Mouse (Mus musculus) forebrain, embryonic 16.5 days (tissue): ENCODE results near the gene Slc9a1. TPM values are rescaled to one million over a fixed set of nuclear protein-coding genes. Genes with fewer than 3 reads are reported as not detected.

Source experiments
- ATAC-seq: fragments of 200-750 bp; cut with Nextera tagmentation; 2 replicates; pipeline ENCODE4 v1.8.0; 2017; ENCODE audit warnings: mild to moderate bottlenecking, moderate library complexity
- H3K27ac ChIP-seq: fragments of 300-500 bp; sonication (generic); 2 replicates; pipeline ENCODE4 v1.5.1; 2014; ENCODE audit warnings: low read length, control low read depth
- H3K27me3 ChIP-seq: fragments of 300-500 bp; sonication (generic); replicated peaks from 2 replicates; pipeline ENCODE4 v1.6.1; 2014; ENCODE audit warnings: low read length; ENCODE audit not compliant: control insufficient read depth, insufficient read depth
- H3K36me3 ChIP-seq: fragments of 300-500 bp; sonication (generic); 2 replicates; pipeline ENCODE4 v1.6.1; 2014; ENCODE audit not compliant: control insufficient read depth, insufficient read depth
- H3K4me1 ChIP-seq: fragments of 300-500 bp; sonication (generic); replicated peaks from 2 replicates; pipeline ENCODE4 v1.6.1; 2014; ENCODE audit warnings: low read length; ENCODE audit not compliant: control insufficient read depth, insufficient read depth
- H3K4me2 ChIP-seq: fragments of 300-500 bp; sonication (generic); 2 replicates; pipeline ENCODE4 v1.6.1; 2014; ENCODE audit warnings: mild to moderate bottlenecking, low read length, control low read depth
- H3K4me3 ChIP-seq: fragments of 300-500 bp; sonication (generic); replicated peaks from 2 replicates; pipeline ENCODE4 v1.5.1; 2014; ENCODE audit warnings: mild to moderate bottlenecking, low read length, control low read depth
- H3K9ac ChIP-seq: fragments of 300-500 bp; sonication (generic); replicated peaks from 2 replicates; pipeline ENCODE4 v1.6.1; 2014; ENCODE audit warnings: low read depth, low read length, control low read depth
- H3K9me3 ChIP-seq: fragments of 300-500 bp; sonication (generic); 2 replicates; pipeline ENCODE4 v1.6.1; 2016; ENCODE audit warnings: low read length; ENCODE audit not compliant: control insufficient read depth
- WGBS: fragments of 180-500 bp; shearing (Covaris S2); extraction: QIAGEN DNeasy Blood & Tissue Kit; methylation state at CpG from one replicate; pipeline ENCODE4 v1.1.7; 2014; 5-methylcytosine and 5-hydroxymethylcytosine counted together
- polyA plus RNA-seq: library from polyadenylated mRNA; unstranded; fragments of >200 nt; fragmentation: Nextera tagmentation; extraction: Ambion mirVana; gene quantifications from 2 replicates; pipeline ENCODE4 v1.2.1, GENCODE M21; 2015

The Slc9a1 gene
- polyA plus RNA-seq, 1 experiment from 2014 or later, result 10.7 TPM

GRCm38 (mm10) chr4:133440377-133440795, 70.9 kb downstream of the Slc9a1 start:
- WGBS, result 9% methylated on average over 6 of the region's 6 CpGs
- Histone ChIP-seq H3K4me1 (peaks cover 14% of the 10 kb centered on the region), H3K27ac (peak overlapping the region; percentile 37; the same call in 1 of the 2 replicates), H3K4me3 (no peak overlapping the region), H3K9me3 (no peaks in the 10 kb centered on the region), H3K4me2 (peak overlapping the region; percentile 36), H3K27me3 (no peaks in the 10 kb centered on the region), H3K9ac (0 out of 2 replicates have a peak overlapping the region, but pooled peaks have one; percentile 44), H3K36me3 (no peaks in the 10 kb centered on the region)
- peak; percentile 55 for ATAC-seq

- H3K9me3 ChIP-seq, result no peaks in the 10 kb centered on the region
- H3K36me3 ChIP-seq, result no peaks in the 10 kb centered on the region
- no peak overlapping the region for H3K27ac ChIP-seq
- H3K4me2 ChIP-seq, result no peak overlapping the region
- 52% methylated on average over 3 of the region's 3 CpGs for WGBS
- H3K27me3 ChIP-seq, result no peaks in the 10 kb centered on the region
- peaks cover 14% of the 10 kb centered on the region for H3K4me1 ChIP-seq
- no peak for ATAC-seq
- H3K4me3 ChIP-seq, result no peak overlapping the region
- no peak overlapping the region for H3K9ac ChIP-seq
These were observed 72.7 kb downstream of the Slc9a1 start for GRCm38 (mm10) chr4:133442194-133442593.

GRCm38 (mm10) chr4:133443085-133443484, 73.6 kb downstream of the Slc9a1 start:
- 30% methylated on average over 5 of the region's 5 CpGs for WGBS
- H3K27me3 ChIP-seq, result no peaks in the 10 kb centered on the region
- ATAC-seq, result 0 out of 2 replicates have a peak, but pooled peaks have one; percentile 38
- no peak overlapping the region for H3K4me2 ChIP-seq
- H3K4me1 ChIP-seq, result peaks cover 14% of the 10 kb centered on the region
- no peaks in the 10 kb centered on the region for H3K9me3 ChIP-seq
- no peak overlapping the region for H3K4me3 ChIP-seq
- no peak overlapping the region for H3K9ac ChIP-seq
- H3K27ac ChIP-seq, result peak overlapping the region; percentile 41; the same call in 1 of the 2 replicates
- no peaks in the 10 kb centered on the region for H3K36me3 ChIP-seq

- Histone ChIP-seq H3K27me3 (no peaks in the 10 kb centered on the region), H3K9ac (no peak overlapping the region), H3K4me1 (no peaks in the 10 kb centered on the region; the same call in 1 of the 2 replicates), H3K36me3 (no peaks in the 10 kb centered on the region), H3K27ac (no peak overlapping the region), H3K4me2 (no peak overlapping the region), H3K9me3 (no peaks in the 10 kb centered on the region), H3K4me3 (no peak overlapping the region)
- 83% methylated on average over 5 of the region's 5 CpGs for WGBS
- ATAC-seq, result no peak
These were observed 76.2 kb downstream of the Slc9a1 start for GRCm38 (mm10) chr4:133445727-133446126.

GRCm38 (mm10) chr4:133447366-133447765, 77.9 kb downstream of the Slc9a1 start:
- H3K4me1 ChIP-seq, result no peaks in the 10 kb centered on the region
- H3K4me3 ChIP-seq, result no peak overlapping the region
- no peak overlapping the region for H3K27ac ChIP-seq
- H3K9ac ChIP-seq, result no peak overlapping the region
- H3K36me3 ChIP-seq, result no peaks in the 10 kb centered on the region
- H3K4me2 ChIP-seq, result no peak overlapping the region
- no peaks in the 10 kb centered on the region for H3K27me3 ChIP-seq
- ATAC-seq, result no peak
- 59% methylated on average over 5 of the region's 5 CpGs for whole genome bisulfite sequencing
- no peaks in the 10 kb centered on the region for H3K9me3 ChIP-seq

- Histone ChIP-seq H3K27ac (no peak overlapping the region), H3K9me3 (no peaks in the 10 kb centered on the region), H3K36me3 (no peaks in the 10 kb centered on the region), H3K4me2 (no peak overlapping the region), H3K4me1 (no peaks in the 10 kb centered on the region), H3K27me3 (no peaks in the 10 kb centered on the region), H3K9ac (no peak overlapping the region), H3K4me3 (no peak overlapping the region)
- 81% methylated on average over 11 of the region's 11 CpGs for WGBS
- no peak for ATAC-seq
These were observed 78.5 kb downstream of the Slc9a1 start for GRCm38 (mm10) chr4:133447967-133448366.

- Histone ChIP-seq H3K4me1 (no peaks in the 10 kb centered on the region), H3K4me2 (no peak overlapping the region), H3K27me3 (no peaks in the 10 kb centered on the region), H3K36me3 (no peaks in the 10 kb centered on the region), H3K4me3 (no peak overlapping the region), H3K27ac (no peak overlapping the region), H3K9me3 (no peaks in the 10 kb centered on the region), H3K9ac (no peak overlapping the region)
- WGBS, result 70% methylated on average over 8 of the region's 8 CpGs
- ATAC-seq, result no peak
These were observed 79.3 kb downstream of the Slc9a1 start for GRCm38 (mm10) chr4:133448708-133449388.

- H3K9ac ChIP-seq, result no peak overlapping the region
- WGBS, result 18% methylated on average over 13 of the region's 13 CpGs
These were observed 80.2 kb downstream of the Slc9a1 start for GRCm38 (mm10) chr4:133449726-133450125.

GRCm38 (mm10) chr4:133451536-133451935, 82.0 kb downstream of the Slc9a1 start:
- H3K9ac ChIP-seq, result no peak overlapping the region
- H3K4me1 ChIP-seq, result no peaks in the 10 kb centered on the region
- WGBS, result 10% methylated on average over 10 of the region's 10 CpGs
- H3K27ac ChIP-seq, result no peak overlapping the region
- 0 out of 2 replicates have a peak, but pooled peaks cover 3% of the 10 kb centered on the region for H3K27me3 ChIP-seq
- no peak overlapping the region for H3K4me2 ChIP-seq
- H3K9me3 ChIP-seq, result no peaks in the 10 kb centered on the region
- H3K4me3 ChIP-seq, result no peak overlapping the region
- H3K36me3 ChIP-seq, result no peaks in the 10 kb centered on the region
- ATAC-seq, result 0 out of 2 replicates have a peak, but pooled peaks have one; percentile 20

More at GRCm38 (mm10) chr4:133449726-133450125, 80.2 kb downstream of the Slc9a1 start:
- H3K27me3 ChIP-seq, result no peaks in the 10 kb centered on the region
- no peak for ATAC-seq
- no peak overlapping the region for H3K4me2 ChIP-seq
- no peaks in the 10 kb centered on the region for H3K4me1 ChIP-seq
- H3K27ac ChIP-seq, result no peak overlapping the region
- no peaks in the 10 kb centered on the region for H3K9me3 ChIP-seq
- H3K4me3 ChIP-seq, result no peak overlapping the region
- H3K36me3 ChIP-seq, result no peaks in the 10 kb centered on the region
